Mouse (Mus musculus) right cerebral cortex, postnatal 10 days (tissue): ENCODE results near the gene Cavin1.

Source experiments
- DNase-seq, 2 experiments: peaks; one replicate each; pipeline ENCODE4 v3.0.0; 2021; ENCODE audit warnings: low spot score in 2 of 2

The Cavin1 gene

GRCm38 (mm10) chr11:100957915-100958469 is 12.7 kb downstream of the Cavin1 start:
- no peak for DNase-seq

- peak; percentile 85 to 94 for DNase-seq
Observed at GRCm38 (mm10) chr11:100957244-100957643, 13.4 kb downstream of the Cavin1 start.

- DNase-seq, result no peak
Observed at GRCm38 (mm10) chr11:100949540-100949939, 21.1 kb downstream of the Cavin1 start.

GRCm38 (mm10) chr11:100948317-100948716 is 22.4 kb downstream of the Cavin1 start:
- no peak for DNase-seq

GRCm38 (mm10) chr11:100947548-100947947 is 23.1 kb downstream of the Cavin1 start:
- DNase-seq, result no peak

GRCm38 (mm10) chr11:100946862-100947261 is 23.8 kb downstream of the Cavin1 start:
- DNase-seq, result peak; percentile 60 to 63

GRCm38 (mm10) chr11:100942388-100942787 is 28.3 kb downstream of the Cavin1 start:
- DNase-seq, result no peak

GRCm38 (mm10) chr11:100939512-100940151 is 31.1 kb downstream of the Cavin1 start, which contains the start of gene Stat3:
Stat3 (minus strand) TSS chr11:100939540.
- peak; percentile 99 to 100 for DNase-seq

- no peak for DNase-seq
Observed at GRCm38 (mm10) chr11:100938711-100939511, 31.8 kb downstream of the Cavin1 start.

- no peak for DNase-seq
Observed at GRCm38 (mm10) chr11:100938112-100938511, 32.6 kb downstream of the Cavin1 start.

GRCm38 (mm10) chr11:100937295-100937694 is 33.4 kb downstream of the Cavin1 start:
- no peak for DNase-seq

- DNase-seq, result no peak
Observed at GRCm38 (mm10) chr11:100935373-100936355, 35.0 kb downstream of the Cavin1 start.

- DNase-seq, result no peak
Observed at GRCm38 (mm10) chr11:100931254-100931921, 39.3 kb downstream of the Cavin1 start.

- DNase-seq, result no peak
Observed at GRCm38 (mm10) chr11:100930611-100931010, 40.1 kb downstream of the Cavin1 start.

- DNase-seq, result no peak
Observed at GRCm38 (mm10) chr11:100927386-100927785, 43.3 kb downstream of the Cavin1 start.

GRCm38 (mm10) chr11:100924386-100924919 is 46.2 kb downstream of the Cavin1 start:
- no peak for DNase-seq

GRCm38 (mm10) chr11:100920887-100921624 is 49.6 kb downstream of the Cavin1 start:
- no peak for DNase-seq

- no peak for DNase-seq
Observed at GRCm38 (mm10) chr11:100918007-100918406, 52.7 kb downstream of the Cavin1 start.

- no peak for DNase-seq
Observed at GRCm38 (mm10) chr11:100916432-100916971, 54.2 kb downstream of the Cavin1 start.

- DNase-seq, result no peak
Observed at GRCm38 (mm10) chr11:100915063-100915462, 55.6 kb downstream of the Cavin1 start.
